Mouse (Mus musculus) lung, adult 2 months (tissue): ENCODE results near the gene Eno2.

Source experiments
- CTCF ChIP-seq: fragments of 200-500 bp; IDR thresholded peaks from 2 replicates; pipeline ENCODE4 v1.5.1; 2011; ENCODE audit warnings: mild to moderate bottlenecking, low read length, control low read depth; ENCODE audit not compliant: insufficient read depth
- POLR2A ChIP-seq: fragments of 200-500 bp; IDR thresholded peaks from 2 replicates; pipeline ENCODE4 v1.6.1; 2011; ENCODE audit warnings: low read depth, mild to moderate bottlenecking, control low read depth, low read length, borderline replicate concordance; ENCODE audit errors: extremely low read depth

- no peak for TF ChIP-seq POLR2A
- TF ChIP-seq CTCF, result no peak
Observed at GRCm38 (mm10) chr6:124742839-124743514, 26.5 kb downstream of the Eno2 start.
